Mouse (Mus musculus) yolk sac, embryonic 10.5 days (tissue): ENCODE results near the gene Jdp2.
"Not testable (repeated sequence)": the region's sequence is repeated elsewhere in the genome, so short reads cannot be mapped to it uniquely, and the experiment has no call there.

Experiments
- DNase-seq: peaks from one replicate; pipeline ENCODE4 v3.0.0-alpha.2; 2017; ENCODE audit warnings: low spot score

Gene Jdp2

GRCm38 (mm10) chr12:85638541-85639325, 39.9 kb downstream of the Jdp2 start:
- DNase-seq, result no peak

DNA sequence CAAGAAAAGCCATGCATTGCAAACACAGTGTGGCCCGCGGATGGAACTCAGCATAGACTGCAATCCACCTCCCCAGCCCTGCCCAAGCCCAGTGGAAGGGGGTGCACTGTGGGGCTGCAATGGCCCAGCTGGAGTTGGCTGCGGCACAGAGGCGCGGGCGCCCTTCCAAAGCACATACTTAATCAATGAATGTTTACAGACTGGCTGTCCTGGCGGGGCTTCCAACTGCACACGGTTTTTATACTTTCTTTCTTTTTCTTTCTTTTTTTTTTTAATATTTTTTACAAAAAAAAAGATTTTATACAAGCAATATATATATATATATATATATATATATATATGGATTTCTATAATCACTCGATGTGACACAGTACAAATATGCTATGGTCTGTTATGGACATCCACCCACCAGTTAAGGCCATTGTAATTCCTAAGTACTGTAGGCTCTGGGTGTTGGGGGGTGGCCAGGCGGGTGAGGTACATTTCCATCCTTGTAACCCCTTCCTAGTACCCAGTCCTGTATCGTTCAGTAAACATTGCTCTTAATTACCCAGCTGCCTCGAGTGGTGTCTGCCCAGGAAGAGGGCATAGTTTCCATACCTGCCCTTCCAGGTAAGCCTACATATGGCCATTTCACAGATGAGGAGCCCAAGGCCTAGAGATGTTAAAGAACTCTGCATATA, 40.6 kb downstream of the Jdp2 start:
- no peak for DNase-seq

- DNase-seq, result no peak
Measured at GRCm38 (mm10) chr12:85640852-85641563, 42.2 kb downstream of the Jdp2 start.

GRCm38 (mm10) chr12:85641564-85641931, 42.7 kb downstream of the Jdp2 start:
- no peak for DNase-seq

DNA sequence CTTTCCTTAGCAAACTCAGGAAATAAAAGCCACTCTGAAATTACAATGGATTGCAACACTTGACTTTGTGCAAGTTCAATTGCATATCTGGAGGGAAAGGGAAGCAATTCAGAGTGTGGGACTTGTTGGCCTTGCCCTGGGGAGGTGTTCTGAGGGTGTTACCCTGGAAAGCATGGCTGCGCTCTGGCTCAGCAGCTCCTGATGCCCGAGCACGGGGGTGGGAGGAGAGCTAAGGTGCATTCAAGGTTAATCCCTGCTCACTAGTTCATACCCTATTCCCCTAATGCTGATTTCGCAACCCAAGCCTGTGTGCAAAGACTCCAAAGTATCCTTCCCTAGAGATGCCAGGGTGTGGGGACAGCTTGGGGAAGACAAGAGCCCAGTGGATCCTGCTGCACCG, 44.9 kb downstream of the Jdp2 start:
- no peak for DNase-seq

DNA sequence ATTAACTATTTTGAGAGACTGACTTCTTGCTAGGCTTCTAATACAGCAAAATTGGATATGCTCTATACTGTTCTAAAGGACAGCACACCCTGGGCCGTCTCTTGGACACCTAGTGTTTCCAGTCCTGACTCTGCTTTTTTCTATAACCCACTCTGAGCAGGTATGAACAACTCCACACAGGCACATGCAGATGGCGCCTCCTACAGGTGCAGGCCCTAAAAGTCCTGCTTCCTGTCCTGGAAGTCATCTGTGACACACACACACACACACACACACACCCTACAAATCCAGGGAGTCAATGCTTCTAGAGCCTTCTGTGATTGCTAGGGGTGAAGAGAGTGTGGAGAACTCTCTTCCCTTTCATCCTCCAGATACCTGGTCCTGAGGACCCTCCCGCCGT, 46.8 kb downstream of the Jdp2 start:
- DNase-seq, result no peak

DNA sequence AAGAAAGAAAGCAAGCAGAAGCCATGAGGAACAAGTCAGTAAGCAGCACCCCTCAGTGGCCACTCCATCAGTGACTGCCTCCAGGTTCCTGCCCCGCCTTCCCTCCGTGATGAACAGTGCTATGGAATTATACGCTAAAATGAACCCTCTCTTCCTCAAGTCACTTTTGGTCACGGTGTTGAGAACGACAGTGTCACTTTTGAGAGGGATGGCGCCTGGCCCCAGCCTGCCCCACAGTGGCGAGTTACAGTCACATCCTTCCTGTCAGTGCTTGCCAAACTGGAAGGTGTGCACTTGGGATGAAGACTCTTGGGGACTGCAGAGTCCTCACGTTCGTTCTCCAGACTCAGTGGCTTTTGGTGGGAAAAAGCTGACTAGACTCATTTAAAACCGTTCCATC, 48.5 kb downstream of the Jdp2 start:
- no peak for DNase-seq

DNA sequence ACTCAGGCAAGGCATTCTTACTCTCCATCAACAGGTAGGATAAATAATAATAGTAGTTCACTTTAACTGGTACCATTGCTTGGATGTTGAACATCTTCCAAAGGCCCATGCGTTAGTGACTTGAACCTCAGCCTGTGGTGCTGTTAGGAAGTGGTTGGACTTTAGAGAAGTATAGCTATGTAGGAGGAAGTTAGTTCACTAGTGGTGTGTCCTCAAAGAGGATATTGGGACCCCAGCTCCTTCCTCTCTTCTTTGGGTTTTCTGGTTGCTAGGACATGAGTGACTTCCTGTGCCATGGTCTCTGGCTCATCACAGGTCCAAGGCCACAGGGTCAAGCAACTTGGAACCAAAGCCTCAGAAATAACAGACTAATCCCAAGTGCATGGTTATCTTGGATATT, 49.1 kb downstream of the Jdp2 start:
- no peak for DNase-seq

DNA sequence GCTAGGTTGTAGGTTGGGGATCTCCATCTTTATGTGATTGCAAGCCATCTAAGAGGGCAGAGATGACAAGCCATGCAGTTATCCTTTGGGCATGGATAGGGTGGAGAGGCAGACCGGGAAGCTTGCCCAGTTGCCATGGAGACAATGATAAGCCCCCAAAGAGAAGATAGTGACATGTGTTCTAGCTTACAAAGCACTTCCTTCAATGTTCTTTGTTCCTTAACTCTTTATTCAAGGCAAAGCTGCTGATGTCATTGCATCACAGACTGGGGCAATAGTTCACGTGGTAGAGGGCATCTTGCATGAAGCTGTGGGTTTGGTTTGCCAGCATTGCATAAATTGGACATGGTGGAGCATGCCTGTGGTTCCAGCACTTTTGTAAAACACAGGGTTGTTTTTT, 60.5 kb downstream of the Jdp2 start:
- DNase-seq, result no peak

DNA sequence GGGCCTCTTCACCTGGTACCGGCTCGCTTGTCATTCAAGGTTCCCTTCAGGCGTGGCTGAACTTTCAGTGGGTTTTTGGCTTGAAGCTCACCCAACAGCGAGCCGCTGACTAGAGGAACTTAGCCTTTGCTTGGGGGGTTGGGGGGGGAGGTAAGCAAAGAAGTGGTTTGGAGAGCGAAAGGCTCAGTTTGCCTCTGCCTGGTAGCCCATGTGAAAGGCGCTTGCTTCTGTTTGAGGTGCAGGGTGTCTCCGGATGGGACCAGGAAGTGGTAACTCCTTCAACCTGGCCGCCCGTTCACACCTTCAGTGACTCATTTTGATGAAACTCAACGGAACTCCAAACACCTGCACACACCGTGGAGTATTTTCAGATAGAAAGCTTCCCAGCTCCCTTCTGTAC, 62.0 kb downstream of the Jdp2 start:
- DNase-seq, result no peak

GRCm38 (mm10) chr12:85662232-85662631, 63.4 kb downstream of the Jdp2 start:
- DNase-seq, result not testable (repeated sequence)

DNA sequence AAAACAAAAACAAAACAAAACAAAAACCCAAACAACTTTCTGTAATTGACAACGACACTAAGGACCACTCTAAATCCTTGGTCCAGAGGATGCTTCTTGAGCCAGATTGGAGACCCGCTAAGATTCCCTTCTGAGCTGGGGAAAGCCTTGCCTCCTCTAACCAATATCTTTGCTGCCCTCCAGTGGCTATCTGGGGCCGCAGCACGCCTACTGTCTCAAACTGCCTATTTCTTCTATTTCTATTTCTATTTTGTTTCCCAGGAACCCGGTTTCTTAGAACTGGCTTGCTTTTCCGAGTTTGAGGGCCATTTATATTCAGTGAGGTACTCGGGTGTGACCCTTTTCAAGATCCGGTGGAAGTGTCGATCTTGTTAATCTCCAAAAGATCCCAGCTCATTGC, 64.1 kb downstream of the Jdp2 start:
- peak; percentile 49 for DNase-seq

- DNase-seq, result no peak
Measured at GRCm38 (mm10) chr12:85666112-85666511, 67.3 kb downstream of the Jdp2 start.

DNA sequence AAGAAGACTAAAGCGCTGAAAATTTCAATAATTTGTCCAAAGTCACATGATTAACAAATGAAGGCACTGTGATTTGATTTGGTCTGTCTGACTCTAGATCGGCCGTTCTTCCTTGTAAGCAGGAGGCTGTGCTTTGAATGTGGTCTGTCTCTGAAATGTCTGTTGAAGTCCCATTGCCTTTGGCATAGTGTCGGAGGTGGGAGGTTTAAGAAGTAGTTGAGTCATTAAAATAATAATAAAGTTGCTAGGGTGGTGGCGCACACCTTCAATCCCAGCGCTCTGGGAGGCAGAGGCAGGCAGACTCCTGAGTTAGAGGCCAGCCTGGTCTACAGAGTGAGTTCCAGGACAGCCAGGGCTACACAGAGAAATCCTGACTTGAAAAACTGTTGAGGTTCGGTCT, 68.2 kb downstream of the Jdp2 start:
- no peak for DNase-seq

DNA sequence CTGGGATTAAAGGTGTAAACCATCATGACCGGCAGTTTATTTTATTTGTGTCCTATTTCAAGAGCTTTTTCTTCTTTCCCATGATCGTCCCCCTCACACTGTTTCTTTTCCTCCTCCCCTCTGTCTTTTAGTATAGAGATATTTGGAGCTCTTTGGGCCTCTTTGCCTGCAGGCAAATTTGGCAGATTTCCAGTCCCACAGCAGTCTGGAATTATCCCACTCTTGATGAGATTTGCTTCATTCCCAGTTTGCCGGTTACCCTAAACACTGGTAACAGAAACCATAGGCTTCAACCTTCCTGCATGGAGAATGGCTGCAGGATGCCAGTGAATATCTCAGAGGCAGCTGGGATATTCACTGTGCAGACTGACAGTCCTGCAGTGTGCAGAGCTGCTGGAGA, 69.9 kb downstream of the Jdp2 start:
- no peak for DNase-seq

DNA sequence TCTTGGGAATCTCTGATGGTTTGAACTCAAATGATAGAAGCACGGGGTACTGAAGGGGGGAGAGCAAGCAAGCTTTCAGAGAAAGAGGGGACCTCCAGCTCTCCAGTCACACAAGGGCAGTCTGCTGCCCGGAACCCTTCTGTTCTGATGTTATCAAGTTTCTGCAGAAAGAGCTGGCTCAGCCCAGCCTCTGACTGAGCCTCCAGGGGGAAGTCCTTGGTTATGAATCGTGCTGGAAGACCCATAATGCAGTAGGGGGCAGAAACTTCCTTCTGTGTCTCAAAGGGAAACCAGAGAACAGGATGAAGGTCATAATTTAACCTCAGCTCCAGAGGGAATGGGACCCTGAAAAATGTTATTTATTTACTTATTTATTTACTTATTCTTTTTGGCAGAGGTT, 71.3 kb downstream of the Jdp2 start:
- DNase-seq, result no peak

- no peak for DNase-seq
Measured at GRCm38 (mm10) chr12:85673914-85674313, 75.1 kb downstream of the Jdp2 start.

GRCm38 (mm10) chr12:85679117-85679516, 80.3 kb downstream of the Jdp2 start:
- no peak for DNase-seq

GRCm38 (mm10) chr12:85679808-85680207, 81.0 kb downstream of the Jdp2 start:
- DNase-seq, result no peak

GRCm38 (mm10) chr12:85682328-85682727, 83.5 kb downstream of the Jdp2 start:
- no peak for DNase-seq

DNA sequence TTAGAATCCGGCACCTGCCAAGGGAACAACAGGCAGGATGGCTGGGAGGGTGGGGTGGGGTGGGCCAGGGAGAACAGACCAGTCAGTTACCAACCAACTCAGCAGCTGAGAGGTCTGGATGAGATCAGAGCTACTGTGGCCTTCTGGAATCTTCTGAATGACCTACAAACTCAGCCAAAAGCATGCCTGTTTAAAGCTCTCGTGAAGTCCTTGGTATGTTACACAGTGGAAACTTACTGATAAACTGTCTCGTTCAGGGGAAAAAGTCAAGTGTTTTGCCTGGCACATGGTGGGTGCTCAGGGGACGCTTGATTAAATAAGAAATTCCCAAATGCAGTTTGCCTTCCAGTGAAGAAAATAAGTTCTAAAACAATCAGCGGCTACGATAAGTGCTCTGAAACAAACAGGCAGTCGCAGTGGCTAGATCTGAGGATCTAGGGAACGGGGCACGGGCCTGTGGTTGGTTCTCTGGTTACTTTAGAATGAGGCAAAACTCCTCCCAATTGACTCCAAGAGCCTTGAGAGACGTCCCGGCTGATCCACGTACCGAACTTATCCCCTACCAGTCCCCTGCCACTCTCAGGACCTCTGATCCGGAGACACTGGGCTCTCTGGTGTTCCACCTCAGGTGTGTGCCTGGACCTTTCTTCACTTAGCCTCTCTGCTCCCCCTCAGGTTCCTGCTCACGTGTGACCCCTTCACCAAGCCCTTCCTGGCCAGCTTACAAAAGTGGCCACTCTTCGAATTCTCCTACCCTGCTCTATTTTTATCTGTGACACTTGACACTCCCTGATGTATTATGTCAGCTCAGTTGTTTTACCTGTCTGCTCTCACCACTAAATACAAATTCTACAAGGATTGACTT, 85.8 kb downstream of the Jdp2 start:
- DNase-seq, result no peak
